Mouse (Mus musculus) frontal cortex, postnatal 36 days (tissue): ENCODE data around the gene Rbms3.
A peak's percentile ranks its signal among the peaks of the same experiment; 100 is the strongest.

Experiments
- DNase-seq, 2 experiments: peaks; one replicate each; pipeline ENCODE4 v3.0.0; 2022; ENCODE audit warnings: low spot score in 2 of 2

Gene Rbms3

DNA sequence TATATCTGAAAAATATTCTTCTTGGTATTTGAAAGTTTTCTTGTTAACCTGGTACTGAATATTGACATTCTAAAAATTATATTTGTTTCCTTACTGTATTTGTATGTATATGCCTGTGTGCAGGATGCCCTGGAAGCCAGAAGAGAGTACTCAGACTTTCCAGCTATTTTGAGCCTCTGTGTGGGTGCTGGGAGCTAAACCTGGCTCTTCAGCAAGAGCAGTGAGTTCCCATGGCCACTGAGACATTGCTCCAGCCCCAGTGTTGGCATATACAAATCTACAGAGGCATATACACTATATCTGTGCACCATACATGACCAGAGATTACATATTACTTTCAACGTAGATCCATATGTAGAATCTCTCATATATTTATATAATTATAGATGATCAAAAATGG is 581.1 kb downstream of the Rbms3 start:
- peak; percentile 2 to 51 for DNase-seq

DNA sequence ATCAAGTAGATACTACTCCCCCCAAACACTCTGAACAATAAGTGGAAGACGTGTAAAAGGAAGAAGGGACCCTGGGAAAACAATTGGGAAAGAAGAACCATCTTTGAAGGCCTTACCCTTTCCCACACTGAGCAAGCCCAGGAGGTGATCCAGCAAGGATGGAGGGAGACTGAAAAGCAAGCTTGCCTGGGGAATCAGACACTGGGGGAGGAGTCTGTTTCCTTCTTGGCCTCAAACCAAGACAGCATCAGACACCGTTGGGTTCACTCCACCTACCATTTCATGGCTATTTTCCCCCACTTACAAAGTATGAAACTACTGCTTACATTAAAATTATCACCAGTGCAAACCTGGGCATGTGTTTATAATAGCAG is 587.7 kb downstream of the Rbms3 start:
- no peak for DNase-seq

DNA sequence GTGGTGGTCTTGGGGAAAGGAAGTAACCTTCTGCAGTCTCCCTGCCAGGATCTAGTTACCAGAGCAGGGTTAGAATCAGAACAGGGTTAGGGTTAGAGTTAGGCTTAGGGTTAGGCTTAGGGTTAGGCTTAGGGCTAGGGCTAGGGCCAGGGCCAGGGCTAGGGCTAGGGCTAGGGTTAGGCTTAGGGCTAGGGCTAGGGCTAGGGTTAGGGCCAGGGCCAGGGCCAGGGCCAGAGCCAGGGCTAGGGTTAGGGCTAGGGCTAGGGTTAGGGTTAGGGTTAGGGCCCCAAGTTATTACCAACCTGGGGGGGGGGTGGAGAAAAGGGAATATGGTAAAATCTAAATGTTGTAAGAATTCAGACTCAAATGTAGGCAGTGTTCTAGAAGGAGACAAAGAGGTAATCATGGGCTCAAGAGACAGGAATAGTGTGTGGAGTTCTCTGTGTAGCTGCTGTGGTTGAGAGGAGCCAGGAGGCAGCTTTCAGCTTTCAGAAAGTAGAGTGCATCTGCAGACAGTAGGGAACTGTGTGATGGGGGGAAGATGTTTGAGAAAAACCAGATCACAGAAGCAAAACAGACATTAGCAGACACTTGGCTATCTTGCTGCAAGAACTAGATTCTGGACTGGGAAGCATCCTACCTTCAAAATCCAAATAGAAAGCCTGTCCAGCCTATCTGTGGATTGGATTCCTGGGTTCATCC is 588.3 kb downstream of the Rbms3 start:
- DNase-seq: no peak

DNA sequence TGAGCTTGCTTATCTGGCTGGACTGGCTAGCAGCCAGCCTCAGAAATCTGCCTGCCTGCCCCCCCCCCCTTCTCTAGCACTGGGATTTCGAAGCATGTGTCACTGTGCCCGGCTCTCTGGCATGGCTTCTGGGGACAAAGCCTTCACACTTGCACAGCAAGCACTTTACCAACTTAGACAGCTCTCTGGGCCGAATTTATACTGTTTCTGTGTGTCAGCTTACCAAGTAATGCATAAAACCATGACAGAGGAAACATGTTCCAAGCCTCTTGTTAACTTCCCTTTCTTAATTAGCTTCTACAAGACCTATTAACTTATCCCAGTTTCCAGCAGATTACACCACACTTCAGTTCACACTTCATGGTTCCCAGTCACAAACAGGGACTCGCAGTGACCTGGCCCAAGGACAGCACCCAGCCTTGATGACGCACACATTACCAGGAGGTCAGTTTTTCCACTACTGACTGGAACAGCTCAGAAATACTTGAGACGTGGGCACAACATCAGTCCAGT is 589.7 kb downstream of the Rbms3 start:
- DNase-seq: no peak

DNA sequence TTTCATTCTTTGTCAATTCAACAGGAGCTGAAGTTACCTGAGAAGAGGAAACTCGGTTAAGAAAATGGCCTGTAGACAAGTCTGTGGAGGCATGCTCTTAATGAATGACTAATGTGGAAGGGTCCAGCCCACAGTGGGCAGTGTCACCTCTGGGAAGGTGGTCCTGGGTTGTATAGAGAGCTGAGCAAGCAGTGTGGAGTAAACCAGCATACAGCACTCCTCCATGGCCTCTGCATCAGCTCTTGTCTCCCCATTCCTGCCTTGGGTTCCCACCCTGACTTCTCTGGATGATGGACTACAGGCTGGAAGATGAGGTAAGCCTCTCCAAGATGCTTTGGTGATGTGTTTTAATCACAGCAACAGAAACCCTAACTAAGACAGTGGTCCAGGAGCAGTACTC is 597.0 kb downstream of the Rbms3 start:
- no peak for DNase-seq

DNA sequence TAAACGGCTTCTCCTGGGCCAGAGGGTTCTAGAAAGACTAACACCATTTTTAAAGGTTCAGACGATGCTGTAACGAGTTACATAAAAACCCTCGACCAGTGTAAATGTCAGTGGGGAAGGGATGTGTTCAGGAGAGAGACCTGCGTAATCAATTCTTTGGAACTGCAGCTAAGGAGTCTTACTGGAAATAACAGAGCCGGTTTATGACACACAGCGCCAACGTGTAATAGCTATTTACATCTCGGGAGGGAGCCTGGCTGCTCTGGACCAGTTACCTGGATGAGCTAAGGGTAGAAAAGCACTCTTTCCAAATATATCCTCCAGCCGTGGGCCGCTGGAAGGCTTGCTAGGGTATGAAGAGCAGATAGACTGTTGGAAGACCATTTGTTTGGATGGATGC is 598.5 kb downstream of the Rbms3 start:
- DNase-seq: no peak

DNA sequence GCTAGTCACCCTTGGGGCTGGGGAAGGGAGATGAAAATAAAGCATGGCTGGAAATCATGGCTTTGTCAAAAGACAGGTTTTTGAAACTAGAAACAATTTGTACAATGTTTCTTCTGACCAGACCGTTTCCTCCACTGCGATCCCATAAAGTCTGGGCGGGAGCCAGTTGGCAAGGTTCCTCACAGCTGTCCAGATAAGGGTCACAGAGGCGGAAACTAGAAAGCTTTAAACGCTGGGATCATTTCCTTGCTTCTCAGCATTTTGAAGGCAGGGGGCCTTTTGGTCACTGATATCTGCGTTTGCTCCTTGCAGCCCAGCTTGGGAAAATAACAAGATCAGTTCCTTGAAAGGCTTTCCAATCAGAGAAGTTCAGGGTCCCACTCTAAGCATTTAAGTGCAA is 598.9 kb downstream of the Rbms3 start:
- DNase-seq: peak in 1 of 2 experiments; percentile 10

DNA sequence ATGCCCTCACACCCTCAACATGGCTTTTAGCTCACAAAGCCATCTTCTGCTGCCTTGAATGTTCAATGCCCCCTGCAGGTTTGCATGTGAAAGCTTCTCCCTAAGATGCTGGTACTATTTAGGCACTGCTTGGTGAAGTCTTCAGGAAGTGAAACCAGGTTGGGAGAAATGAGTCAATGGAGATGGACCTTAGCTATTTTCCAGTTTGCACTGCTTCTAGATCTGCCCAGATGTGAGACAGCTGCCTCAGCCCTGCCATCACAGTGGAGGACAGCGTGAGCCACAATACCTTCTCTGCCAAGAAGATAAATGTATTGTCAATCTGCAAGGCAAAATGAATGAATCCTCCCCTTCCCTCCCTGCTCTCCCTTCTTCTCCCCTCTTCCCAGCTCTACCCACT is 599.8 kb downstream of the Rbms3 start:
- no peak for DNase-seq

DNA sequence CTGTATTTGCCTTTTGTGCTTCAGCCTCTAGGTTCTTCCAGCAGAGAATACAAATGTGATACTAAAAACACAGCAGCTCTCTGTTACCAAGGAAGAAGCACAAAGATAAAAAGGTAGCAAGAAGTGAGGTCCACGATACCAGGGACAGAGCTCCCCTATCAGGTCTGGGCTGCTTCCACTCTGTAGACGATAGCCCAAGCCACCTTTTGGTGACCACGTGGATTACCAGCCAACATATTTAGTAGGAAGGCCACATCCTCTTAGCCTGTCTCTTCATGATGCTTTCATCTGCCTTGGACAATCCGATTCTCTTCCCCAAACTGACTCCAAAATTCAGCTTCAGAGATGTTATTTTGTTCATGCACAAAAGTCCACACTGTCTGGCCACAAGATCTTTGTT is 601.1 kb downstream of the Rbms3 start:
- DNase-seq: no peak

DNA sequence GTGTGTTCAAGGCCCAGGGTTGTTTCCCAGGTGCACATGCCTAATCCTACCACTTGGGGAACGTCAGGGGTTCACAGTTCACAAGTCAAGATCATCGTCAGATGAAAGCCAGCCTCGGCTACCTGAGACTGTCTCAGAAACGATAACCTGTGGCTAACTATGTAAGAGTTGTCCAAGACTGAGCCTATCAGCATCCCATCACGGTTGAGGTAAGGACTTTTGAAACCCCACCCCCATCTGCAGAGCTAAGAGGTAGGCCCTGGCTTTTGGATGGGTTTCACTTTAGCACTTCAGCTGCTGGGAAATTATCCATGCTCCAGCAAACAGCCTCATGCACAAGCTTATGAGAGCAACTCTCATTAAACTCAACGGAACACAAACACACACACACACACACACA is 607.6 kb downstream of the Rbms3 start:
- DNase-seq: no peak

DNA sequence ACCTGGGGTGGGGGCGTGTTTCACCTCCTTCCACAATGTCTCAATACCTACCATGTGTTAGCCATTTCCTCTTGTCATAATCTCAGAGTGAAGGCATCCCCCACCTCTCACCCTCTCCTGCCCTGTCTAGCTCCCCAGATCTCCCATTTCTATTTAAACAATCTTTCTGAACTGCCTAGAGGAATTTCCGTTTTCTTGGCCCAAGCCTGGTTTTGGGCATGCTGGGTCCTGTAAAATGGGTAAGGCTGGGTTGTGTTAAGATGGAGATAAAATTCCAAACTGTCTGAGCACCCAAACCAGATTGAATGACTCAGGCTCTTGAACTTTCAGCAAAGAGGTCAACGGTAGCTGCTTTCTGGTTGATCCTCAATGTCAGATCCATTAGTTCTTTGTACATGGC is 608.2 kb downstream of the Rbms3 start:
- no peak for DNase-seq

DNA sequence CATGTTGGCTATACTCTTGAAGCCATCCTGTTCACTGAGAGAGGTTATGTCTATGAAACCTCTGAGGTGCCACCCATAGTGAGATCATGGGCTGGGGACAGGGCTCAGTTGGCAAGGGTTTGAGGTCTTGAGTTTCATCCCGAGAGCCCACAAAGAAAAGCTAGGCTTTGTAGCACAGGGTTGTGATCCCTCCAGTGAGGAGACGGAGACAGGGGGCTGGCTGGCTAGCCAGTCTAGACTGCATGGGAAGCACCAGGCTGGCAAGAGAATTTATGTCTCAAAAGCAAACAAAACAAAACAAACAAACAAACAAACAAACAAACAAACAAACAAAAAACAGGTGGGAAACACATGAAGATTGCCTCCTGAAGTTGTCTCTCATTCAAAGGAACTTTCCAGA is 609.5 kb downstream of the Rbms3 start:
- no peak for DNase-seq

DNA sequence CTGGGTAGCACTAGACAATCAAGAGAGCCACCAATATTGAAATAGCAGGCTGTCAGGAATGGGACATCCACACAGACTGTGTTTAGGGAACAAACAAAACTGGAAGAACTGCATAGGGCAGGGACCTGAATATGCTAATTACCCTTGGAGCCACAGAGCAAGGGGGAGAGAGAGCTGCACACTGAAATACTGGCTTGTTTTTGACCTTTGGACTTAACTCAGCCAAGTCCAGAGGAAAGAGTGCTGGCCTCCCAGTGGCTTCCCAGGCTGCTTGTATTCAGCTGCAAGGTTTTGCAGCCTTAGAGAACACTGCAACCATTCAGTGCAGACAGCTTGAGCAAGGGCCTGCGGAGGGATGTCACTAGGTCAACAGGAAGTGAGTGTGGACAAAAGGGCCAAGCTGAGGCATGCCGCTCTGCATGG is 611.0 kb downstream of the Rbms3 start:
- DNase-seq: peak in 1 of 2 experiments; percentile 16

DNA sequence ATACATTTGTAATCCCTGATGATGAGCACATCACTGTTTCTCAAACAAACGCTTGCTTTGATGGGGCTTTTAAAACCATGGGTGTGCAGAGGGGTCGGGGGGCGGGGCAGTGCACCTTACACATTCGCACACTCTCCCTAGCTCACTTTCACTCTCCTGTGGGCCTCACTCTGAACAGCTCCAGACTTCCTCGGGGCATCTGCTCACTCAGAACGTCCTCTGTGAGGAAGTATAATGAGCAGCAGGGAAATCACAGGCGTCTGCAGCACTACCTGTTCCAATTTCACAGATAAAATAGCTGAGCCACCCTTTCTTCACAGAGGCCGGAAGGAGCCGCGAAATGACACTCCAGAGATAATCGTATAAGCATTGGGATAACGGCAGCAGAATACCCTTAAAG is 611.4 kb downstream of the Rbms3 start:
- DNase-seq: no peak

DNA sequence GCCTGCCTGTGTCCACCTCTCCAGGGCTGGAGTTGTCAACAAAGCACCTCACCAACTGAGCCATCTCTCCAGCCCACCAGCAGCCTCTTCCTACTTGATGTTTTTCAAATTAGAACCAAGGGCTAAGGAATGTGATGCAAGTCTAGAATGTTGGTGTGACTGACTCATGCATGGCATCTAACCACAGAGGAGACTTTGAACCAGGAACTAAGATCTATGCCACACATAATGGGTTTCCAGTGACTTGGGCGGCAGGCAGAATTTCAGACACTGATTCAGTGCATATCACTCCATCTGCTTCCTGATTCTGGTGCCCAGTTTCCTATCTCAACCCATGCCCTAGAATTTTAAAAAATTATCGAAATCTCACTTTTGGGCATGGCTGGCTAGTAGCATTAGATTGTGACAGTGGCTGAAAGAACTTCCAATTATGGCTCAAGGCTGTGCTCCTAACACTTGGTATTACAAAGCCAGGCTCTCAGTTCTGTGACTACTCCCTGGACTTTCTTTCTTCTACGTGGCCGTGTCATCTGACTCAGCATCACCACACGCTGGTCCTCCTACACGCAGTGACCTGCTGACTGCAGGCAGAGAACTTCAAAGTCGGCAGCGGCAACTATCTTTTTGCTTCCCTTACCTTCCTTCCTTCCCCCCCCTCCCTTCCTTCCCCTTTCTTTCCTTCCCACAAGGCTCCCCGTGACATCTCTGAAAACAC is 613.0 kb downstream of the Rbms3 start:
- no peak for DNase-seq

DNA sequence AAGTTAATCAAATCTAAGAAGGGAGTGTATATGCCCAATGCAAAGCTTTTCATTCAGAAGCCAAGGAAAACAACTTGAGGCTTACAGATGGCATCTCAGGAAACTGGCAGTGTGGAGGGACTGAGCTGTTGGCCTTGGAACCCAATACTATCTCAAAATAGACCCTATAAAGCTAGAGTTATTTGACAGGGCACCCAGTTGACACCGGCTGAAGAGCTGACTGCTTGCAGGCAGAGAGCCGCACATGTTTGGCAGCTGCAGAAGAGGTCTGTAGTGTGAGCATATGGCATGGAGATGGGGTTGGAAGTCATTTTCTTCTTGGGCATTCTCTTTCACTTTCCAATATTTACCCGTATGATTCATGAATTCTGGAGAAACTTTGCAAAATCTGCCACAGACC is 616.3 kb downstream of the Rbms3 start:
- no peak for DNase-seq

DNA sequence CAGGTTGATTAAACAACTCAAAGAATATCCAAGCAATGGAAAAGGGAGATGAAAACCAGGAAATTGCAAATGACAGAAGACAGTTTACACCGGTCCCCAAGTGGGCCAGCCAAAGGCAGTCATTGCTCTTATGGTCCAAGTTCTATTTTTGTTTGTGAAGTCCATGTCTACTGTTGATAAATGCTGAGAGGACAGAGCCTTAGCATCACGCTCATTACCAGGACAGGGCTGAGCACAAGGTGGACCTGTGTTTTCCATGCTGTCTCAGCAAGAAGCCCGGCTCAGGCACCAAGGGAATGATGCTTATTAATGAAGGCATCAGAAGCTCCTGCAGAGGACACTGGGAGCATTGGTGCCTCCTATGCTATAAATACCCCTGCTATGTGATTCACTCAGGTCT is 618.9 kb downstream of the Rbms3 start:
- no peak for DNase-seq

DNA sequence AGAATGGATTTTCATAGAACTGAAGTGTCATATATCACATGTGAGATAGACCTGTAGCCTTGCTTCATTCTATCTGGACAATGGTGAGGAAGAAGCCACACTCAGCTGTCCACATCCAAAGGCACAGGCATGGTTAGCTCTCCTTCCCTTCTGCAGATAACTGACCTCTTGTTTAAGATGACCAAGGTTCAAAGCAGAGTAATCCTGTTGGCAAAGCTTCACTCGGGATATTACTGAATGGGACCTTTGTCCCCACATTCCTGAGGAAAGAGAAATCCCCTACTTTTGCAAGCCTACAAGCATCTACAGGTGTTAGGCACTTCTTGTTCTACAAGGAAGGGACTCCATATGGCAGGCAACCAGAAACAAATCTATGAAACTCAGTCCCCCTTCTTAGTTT is 621.5 kb downstream of the Rbms3 start:
- DNase-seq: no peak

DNA sequence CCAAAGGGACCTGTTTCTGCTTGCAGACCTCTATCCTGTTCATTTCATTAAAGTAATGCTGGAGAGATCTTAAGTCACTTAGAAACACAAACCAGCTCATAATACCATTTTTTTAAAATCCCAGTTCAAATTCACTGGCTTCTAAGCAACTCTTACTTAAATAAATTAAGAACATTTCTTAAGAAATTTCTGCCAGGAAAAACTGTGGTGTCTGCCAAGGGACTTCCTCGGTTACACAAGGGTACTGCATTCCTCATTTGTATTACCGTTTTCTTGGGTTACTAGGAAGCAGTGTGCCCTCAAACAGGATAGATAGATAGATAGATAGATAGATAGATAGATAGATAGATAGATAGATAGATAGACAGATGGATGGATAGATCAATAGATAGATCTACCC is 627.6 kb downstream of the Rbms3 start:
- no peak for DNase-seq

DNA sequence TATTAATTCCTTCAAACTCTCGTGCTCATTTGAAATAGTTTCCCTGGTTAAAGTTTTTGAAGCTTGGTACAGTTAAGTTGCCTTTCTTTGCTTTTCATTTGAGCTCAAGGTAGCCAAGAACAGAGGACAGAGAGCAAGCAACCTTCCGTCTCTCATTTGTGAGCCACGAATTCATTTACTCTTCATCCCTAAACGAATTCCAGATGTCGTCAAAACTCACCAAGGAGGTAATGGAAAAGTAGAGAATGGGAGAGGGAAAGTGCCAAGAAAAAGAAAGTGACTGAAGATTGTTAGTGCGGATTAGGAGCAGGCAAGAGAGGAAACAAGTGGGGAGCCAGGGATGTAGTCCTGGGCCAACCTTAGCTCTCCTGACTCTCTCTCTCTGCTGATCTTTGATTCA is 630.5 kb downstream of the Rbms3 start:
- DNase-seq: no peak

DNA sequence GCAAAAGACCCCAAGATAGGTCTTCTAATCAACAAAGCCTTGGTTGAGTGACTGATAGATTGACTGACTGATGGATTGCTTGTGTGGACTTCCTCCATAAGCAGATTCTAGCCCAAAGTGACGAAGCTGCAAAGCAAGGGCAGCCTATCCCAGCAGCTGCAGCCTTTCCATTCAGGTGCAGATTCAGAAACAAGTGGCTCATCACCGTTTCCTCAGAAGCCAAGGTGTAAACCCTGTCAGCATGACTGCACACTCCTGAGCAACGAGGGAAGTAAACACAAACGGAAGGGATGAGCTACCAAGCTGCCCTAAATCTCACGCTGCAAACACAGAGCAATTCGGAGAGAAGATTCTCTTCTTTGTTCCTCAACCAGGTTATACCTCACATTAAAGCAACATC is 639.4 kb downstream of the Rbms3 start:
- no peak for DNase-seq

DNA sequence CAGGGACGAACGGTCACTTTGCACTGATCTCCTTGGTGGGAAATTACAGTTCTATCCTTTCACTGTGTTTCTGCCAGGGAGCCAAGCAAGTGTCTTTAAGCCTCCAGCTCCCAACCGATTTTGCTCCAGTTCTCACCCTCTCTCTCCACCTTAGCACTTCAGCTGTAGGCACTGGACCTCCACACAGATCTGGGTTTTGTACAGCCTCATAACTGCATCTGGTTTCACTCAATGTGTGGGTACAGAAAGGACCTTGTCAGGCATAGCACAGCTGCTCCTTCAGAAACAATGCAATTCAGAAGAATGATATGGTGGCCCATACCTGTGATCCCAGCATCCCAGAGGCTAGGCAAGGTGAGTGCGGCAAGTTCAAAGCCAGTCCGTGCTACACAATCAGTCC is 648.9 kb downstream of the Rbms3 start:
- DNase-seq: no peak

DNA sequence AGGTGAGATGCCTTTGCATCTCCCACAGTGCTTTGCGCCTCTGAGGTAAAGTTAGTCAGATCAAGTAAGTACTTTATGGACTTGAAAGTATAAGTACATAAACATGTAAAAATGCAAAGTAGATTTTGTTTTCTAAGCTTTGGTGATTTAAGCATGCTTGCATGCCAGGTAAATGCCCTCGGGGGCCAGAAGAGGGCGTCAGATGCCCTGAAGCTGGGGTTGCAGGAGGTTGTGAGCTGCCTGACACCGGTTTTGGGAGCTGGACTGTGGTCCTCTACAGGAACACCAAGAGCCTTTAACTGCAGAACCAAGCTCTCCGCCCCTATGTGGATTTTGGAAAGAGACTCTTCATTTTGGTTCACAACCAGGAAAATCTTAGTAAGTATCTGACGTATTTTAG is 652.3 kb downstream of the Rbms3 start:
- no peak for DNase-seq
